Mouse (Mus musculus): ENCODE measurements around the gene Kcnh3.
"Not testable (repeated sequence)": the region's sequence is repeated elsewhere in the genome, so short reads cannot be mapped to it uniquely, and the experiment has no call there.

Kcnh3 gene

DNA sequence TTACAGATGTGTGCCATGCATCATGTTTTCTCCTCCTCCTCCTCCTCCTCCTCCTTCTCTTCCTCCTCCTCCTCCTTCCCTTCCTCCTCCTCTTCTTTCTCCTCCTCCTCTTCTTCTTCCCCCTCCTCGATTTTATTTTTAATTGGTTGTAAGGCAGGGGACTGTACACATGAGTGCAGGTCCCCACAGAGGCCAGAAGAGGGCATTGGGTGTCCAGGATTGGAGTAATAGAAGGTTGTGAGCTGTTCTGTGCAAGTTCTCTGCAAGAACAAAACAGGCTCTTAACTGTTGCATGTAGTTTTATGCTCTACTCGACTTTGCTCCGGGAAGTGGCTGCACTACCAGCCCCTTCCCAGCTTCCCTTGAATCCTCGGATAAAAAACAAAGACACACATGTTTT is 15.5 kb downstream of the Kcnh3 start:
- no peak for DNase-seq

GRCm38 (mm10) chr15:99241249-99241648 is 16.6 kb downstream of the Kcnh3 start:
- no peak for DNase-seq

DNA sequence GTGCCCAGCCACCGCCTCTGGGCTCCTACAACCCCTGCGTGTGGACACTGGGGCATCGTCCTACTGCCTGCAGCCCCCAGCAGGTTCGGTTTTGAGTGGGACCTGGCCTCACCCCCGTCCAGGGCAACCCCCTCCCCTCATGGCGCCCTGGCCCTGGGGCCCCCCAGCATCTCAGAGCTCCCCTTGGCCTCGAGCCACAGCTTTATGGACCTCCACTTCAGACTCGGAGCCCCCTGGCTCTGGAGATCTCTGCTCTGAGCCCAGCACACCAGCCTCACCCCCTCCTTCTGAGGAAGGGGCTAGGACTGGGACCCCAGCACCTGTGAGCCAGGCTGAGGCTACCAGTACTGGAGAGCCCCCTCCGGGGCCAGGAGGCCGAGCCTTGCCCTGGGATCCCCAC is 17.4 kb downstream of the Kcnh3 start:
- no peak for DNase-seq

DNA sequence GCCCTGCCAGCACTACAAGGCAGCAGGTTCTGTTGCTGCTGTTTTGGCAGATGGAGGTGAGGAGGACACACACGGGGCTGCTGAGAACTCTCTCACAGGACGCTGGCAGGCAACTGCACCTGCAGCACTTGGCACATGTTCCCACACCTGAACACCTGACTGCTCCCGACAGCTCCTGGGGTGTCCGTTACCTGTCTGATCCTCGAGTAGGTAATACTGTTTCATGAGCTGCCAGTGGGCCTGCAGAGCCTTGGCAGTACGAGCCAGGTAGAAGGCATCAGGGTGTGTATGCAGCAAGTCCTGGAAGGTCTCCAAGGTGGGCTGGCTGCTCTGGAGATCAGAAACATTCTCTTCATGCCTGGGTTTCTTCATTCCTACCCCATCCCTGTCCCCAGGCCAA is 22.1 kb downstream of the Kcnh3 start:
- not testable (repeated sequence) for DNase-seq

DNA sequence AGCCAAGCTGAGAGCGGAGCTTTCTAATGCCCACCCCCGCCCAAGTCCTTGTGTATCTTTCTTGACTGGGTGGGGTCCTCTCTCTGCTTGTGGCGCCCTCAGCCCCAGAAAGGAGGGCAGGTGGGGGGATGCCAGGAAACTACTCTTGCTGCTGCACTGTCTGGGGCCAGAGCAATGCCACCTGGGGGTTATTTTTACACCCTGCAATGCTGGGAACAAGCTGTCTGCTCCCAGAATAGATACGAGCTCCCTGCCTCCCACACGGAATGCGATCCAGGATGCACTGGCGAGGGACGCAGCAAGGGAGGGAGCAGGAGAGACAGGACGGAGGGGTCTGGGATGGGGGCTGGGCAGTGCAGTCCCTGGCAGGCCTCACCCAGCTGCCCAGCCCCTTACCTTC is 24.3 kb downstream of the Kcnh3 start:
- no peak for DNase-seq

DNA sequence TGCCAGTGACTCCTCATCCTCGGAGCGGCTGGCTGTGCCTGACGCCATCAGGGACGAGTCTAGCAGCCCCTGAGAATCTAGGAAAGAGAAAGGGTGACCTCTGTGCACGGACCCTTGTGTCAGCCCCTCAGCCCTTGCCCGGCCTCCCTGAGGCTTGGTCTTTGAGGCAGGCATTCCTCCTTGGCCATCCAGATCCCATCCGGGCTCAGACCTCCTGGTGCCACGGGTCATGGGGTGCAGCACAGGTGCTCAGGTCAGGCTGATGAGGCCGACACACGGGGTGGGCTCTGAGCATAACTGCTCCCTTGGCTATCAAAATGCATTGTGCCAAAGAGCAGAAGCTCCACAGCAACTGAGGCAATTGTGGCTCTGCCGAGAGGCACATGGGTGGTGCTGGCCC is 25.3 kb downstream of the Kcnh3 start:
- no peak for DNase-seq

DNA sequence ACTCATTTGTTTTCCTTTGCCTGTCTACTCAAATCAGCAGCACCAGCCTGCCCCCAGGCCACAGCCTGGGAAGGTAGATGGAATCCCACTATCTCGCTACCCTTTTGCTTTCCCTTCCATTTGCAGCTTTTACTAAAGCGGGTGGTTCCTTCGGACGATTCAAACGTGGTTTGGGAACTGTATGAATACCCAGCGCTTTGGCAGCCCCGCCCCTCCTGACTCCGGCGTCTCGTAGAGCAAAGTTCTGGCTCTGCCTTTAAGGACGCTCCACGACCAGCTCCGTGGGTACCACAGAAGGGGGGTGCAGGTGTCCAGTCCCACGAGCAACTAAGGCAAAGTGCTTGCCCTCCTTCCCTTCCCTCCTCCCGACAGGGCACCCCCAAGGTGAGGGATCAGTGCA is 26.4 kb downstream of the Kcnh3 start:
- DNase-seq, result peak; percentile 27 to 50

DNA sequence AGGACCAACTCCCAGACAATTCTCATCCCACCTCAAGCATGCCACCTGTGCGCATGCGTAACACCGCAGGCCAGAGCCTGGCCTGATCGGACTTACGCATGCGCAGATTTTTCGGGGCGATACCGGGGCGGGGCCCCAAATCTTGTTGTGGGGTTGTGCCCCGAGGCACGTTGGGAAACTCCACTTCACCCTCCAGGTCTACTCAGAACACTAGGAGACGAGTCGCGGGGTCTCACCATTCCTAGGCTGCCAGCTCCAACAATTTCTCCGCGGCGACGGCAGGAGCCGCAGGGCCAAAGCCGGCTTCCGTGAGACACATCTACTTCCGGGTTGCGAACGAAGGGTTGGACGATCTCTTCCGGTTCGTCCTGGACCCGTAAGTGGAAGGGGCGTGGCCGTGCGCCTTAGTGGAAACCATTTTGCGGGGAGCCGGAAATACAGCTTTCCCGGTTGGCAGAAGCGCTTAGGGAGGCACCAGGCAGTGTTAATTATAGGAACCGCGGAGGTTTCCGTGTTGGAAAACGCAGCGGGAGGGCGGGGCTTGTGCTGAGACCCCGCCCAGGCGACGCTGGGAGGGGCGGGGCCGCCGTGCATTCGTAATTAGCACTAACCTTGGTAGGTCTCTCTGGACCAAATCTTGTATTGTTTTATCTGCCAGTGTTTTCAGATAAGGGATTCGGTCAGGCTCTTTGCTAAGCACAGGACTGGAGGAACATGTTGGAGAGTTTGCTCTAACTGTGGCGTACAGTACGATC is 27.1 kb downstream of the Kcnh3 start, which contains the start of gene Mcrs1:
Gene Mcrs1 (minus strand): TSS at position 336 of the 755 bp plus-strand sequence.
- DNase-seq, result peak; percentile 99

GRCm38 (mm10) chr15:99252381-99253174 is 27.9 kb downstream of the Kcnh3 start:
- DNase-seq, result peak; percentile 77 to 85

GRCm38 (mm10) chr15:99253175-99253479 is 28.5 kb downstream of the Kcnh3 start:
- not testable (repeated sequence) for DNase-seq

- no peak for DNase-seq
Observed at GRCm38 (mm10) chr15:99253772-99254171, 29.1 kb downstream of the Kcnh3 start.

DNA sequence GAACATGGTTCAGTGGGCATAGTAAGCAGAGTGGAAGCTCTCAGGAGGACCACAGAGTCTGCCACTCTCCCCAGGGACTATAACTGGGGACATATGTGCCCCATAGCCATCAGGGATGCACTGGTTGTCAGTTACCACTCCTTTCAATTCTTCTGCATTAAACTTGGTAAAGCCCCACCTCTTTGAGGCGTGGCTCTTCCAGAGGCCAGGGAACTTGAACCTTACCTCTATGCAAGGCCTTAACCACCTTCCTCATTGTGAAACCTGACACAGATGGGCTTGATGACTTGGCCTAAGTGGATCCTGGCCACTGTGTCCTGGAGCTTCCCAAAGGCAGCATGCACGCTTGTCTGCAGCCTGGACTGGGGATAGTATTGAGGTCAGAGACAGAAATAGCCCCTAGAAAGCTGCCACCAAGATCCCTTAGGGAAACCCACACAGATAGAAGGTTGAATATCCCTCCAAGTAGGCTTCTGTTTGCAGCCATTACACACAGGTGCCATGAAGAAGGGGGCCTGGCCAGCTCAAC is 29.9 kb downstream of the Kcnh3 start:
- no peak for DNase-seq

- no peak for DNase-seq
Observed at GRCm38 (mm10) chr15:99255241-99255749, 30.6 kb downstream of the Kcnh3 start.

DNA sequence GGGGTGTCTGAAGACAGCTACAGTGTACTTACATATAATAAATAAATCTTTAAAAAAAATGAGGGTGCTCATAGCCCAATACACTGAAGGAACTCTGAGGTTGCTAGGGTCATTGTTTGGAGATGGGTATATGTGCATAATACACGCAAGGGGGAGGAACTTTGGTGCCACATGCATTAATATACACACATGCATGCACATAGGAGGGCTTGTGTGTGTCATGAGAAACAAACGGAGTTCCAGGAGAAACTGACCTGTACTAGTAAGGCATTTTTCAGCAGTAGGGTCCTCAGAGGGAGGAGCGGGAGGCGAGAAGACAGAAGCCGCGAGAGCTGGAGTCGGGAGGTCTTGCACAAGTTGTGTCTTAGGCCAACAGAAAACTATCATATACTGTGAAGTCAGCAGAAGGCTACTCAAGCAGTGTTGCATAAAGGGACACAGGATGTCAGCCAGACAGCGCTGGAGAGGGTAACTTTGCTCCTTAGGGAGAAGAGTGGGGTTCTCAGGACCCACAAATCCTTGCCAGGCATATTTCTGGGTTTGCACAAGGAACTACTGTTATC is 34.6 kb downstream of the Kcnh3 start:
- DNase-seq, result no peak

GRCm38 (mm10) chr15:99259730-99260252 is 35.1 kb downstream of the Kcnh3 start:
- DNase-seq, result peak; percentile 81 to 91

- no peak for DNase-seq
Observed at GRCm38 (mm10) chr15:99262702-99263101, 38.0 kb downstream of the Kcnh3 start.

DNA sequence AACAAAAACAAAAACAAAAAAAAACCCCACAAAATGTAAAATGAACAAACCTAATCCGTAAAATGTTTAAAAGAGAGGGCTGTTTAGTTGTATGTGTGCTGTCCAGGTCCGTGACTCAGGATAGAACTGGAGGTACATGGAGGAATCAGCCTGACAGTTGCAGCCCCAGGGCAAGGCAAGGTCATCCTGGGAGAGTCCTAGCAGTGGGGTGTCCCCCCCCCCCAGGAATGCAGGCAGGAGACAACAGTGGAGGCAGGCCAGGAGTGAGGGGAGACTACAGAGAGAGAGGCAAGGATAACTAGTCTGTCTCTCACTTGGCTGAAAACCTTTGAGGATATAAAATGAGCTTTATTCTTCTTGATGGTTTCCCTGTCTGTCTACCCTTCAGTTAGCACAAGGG is 39.7 kb downstream of the Kcnh3 start:
- no peak for DNase-seq

GRCm38 (mm10) chr15:99265679-99266078 is 41.0 kb downstream of the Kcnh3 start:
- DNase-seq, result peak; percentile 82 to 88

- no peak for DNase-seq
Observed at GRCm38 (mm10) chr15:99276095-99276494, 51.4 kb downstream of the Kcnh3 start.

DNA sequence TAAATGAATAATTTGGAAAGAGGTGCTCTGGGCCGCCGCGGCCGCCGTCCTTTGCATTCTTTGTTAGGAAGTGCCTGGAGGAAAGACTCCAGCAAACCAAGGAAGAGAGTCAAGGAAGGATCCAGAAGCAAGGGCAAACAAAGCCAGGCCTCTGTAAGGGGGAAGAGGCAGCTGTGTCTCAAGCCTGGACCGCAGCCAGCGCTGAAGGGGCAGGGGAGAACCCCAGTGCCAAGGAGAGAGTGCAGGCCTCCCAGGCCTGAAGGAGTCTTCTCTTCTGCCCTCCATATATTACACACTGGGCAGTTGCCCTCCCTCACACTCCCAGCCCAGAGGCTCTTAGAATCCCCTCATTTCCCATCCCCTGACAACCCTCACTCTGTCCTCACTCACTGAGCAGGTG is 53.6 kb downstream of the Kcnh3 start:
- no peak for DNase-seq

DNA sequence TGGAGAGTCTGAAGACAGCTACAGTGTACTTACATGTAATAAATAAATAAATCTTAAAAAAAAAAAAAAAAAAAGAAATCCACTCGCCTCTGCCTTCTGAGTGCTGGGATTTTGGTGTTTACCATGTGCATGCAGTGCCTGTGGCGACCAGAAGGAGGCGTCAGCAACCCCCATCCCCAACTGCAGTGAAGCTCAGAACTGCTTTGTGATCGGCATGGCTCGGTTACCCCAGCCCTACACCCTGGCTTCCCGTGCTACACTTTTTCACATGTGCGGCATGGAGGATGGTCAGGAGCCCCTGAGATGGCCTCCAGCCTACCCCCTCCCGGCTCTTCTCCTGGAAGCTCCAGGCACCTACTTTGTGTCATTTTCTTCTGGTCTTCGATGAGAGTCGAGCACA is 58.8 kb downstream of the Kcnh3 start:
- DNase-seq, result peak in 1 of 2 experiments; percentile 28

DNA sequence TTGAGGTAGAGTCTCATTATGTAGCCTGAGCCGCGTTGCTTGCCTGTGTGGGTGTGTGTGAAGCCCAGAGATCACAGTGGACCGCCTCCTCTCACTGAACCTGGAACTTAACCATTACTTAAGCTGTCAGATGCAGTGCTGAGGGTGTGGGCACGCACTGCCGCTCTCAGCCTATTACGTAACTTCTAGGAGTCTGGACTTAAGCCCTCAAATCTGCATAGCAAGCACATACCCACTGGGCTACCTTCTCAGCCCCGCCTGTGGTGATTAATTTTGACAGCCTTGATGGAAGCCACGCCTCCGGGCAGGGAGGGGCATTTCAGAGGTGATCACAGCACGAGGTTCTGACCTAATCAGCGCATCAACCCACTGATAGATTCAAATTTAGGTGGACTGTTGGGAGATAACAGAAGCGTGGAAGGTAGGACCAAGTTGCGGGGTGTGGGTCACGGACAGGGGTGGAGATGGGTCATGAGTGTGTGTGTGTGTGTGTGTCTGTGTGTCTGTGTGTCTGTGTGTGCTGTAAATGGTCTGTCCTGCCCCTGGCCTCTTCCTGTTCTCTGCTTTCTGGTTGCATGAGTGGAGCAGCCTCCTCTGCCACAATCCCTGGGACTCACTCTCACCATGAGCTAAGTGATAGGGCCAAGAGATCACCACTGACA is 60.0 kb downstream of the Kcnh3 start:
- DNase-seq, result peak; percentile 73 to 92

DNA sequence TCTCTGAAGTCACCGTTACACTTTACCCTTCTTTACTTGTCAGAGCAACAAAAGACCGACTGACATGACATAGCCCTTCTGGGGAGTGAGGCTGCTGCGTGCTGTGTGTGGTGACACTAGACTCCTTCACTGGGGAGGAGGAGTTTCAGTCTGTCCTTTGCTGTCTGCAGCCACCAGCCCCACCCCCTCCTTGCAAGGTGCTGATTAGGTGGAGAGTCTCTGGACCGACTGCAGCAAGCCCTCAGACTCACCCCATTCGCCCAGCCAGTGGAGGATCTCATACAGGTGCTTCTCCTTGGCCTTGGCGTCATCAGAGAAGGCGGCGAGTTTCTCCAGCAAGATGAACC is 60.5 kb downstream of the Kcnh3 start:
- no peak for DNase-seq

All from kidney, postnatal 25 days (tissue).